Mouse (Mus musculus) liver, embryonic 11.5 days (tissue): ENCODE measurements at regions not wholly inside any gene's neighbourhood (a gene's known extent, or its start where the extent isn't known, plus 50 kb on each side); places are given as distances from the start of the nearest gene placed in this dataset.

Experiments used
- ATAC-seq: fragments of 200-750 bp; cut with Nextera tagmentation; replicated peaks from 2 replicates; pipeline ENCODE4 v1.8.0; 2017; ENCODE audit warnings: moderate number of reproducible peaks, mild to moderate bottlenecking, moderate TSS enrichment, moderate library complexity; ENCODE audit not compliant: low FRiP score
- DNase-seq: peaks from one replicate; pipeline ENCODE4 v3.0.0-alpha.2; 2017; ENCODE audit warnings: low spot score
- H3K27ac ChIP-seq: fragments of 300-500 bp; sonication (generic); 2 replicates; pipeline ENCODE4 v1.5.1; 2014; ENCODE audit warnings: mild to moderate bottlenecking, low read depth, low read length, control low read depth
- H3K27me3 ChIP-seq: fragments of 300-500 bp; sonication (generic); replicated peaks from 2 replicates; pipeline ENCODE4 v1.6.1; 2014; ENCODE audit warnings: low read length, mixed read lengths; ENCODE audit not compliant: control insufficient read depth, insufficient read depth
- H3K36me3 ChIP-seq: fragments of 300-500 bp; sonication (generic); 2 replicates; pipeline ENCODE4 v1.6.1; 2014; ENCODE audit warnings: mild to moderate bottlenecking, low read length, moderate library complexity, mixed read lengths; ENCODE audit not compliant: control insufficient read depth, insufficient read depth
- H3K4me1 ChIP-seq: fragments of 300-500 bp; sonication (generic); replicated peaks from 2 replicates; pipeline ENCODE4 v1.6.1; 2014; ENCODE audit warnings: low read length, mixed read lengths; ENCODE audit not compliant: control insufficient read depth, insufficient read depth
- H3K4me2 ChIP-seq: fragments of 300-500 bp; sonication (generic); 2 replicates; pipeline ENCODE4 v1.6.1; 2014; ENCODE audit warnings: mild to moderate bottlenecking, control low read depth, moderate library complexity
- H3K4me3 ChIP-seq: fragments of 300-500 bp; sonication (generic); 2 replicates; pipeline ENCODE4 v1.5.1; 2014; ENCODE audit warnings: low read depth, low read length, control low read depth
- H3K9ac ChIP-seq: fragments of 300-500 bp; sonication (generic); 2 replicates; pipeline ENCODE4 v1.6.1; 2014; ENCODE audit warnings: low read depth, low read length, control low read depth
- H3K9me3 ChIP-seq: fragments of 300-500 bp; sonication (generic); 2 replicates; pipeline ENCODE4 v1.6.1; 2016; ENCODE audit warnings: low read length, inconsistent platforms, mixed read lengths; ENCODE audit not compliant: control insufficient read depth
- WGBS: fragments of 180-500 bp; shearing (Covaris S2); extraction: QIAGEN DNeasy Blood & Tissue Kit; methylation state at CpG from one replicate; pipeline ENCODE4 v1.1.7; 2014; 5-methylcytosine and 5-hydroxymethylcytosine counted together

GRCm38 (mm10) chr13:72131341-72131740, 167.8 kb upstream of the Irx1 start:
- H3K4me2 ChIP-seq, result no peak overlapping the region
- ATAC-seq (no peak), DNase-seq (no peak)
- H3K9me3 ChIP-seq, result no peaks in the 10 kb centered on the region
- no peaks in the 10 kb centered on the region for H3K27me3 ChIP-seq
- WGBS, result 77% methylated on average over 2 of the region's 2 CpGs
- no peak overlapping the region for H3K4me3 ChIP-seq
- no peak overlapping the region for H3K27ac ChIP-seq
- H3K36me3 ChIP-seq, result no peaks in the 10 kb centered on the region
- no peak overlapping the region for H3K9ac ChIP-seq
- no peaks in the 10 kb centered on the region for H3K4me1 ChIP-seq

DNA sequence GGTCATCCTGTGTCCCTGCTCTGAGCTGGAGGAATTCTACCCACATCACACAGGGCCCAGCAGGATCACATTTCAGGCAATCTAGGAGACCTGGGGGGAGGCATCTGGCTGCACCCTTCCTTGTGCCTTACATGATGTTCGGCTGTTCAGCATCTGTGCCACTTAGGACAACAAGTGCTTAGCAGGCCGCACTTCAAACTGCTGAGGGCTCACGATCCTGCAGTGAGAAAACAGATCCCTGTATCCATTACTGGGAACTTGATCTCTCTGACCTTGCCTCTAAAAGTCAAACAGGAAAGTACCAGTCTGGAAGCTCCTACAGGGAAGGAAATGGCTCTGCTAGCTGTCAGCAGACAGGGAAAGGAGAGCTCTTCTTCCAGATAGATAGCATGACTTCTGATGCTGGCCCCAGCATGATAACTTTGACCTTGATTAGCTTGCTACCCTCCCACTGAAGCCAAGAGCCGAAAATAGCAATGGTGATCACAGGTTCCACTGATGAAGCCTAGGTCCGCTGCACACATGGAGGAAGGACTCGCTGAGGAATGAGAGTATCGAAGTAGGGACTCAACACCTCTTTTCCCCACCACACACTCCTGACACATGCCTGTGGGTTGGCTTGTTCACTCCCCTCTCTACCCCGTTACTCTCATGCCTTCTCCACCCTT, 170.7 kb upstream of the Irx1 start:
- no peak overlapping the region for H3K27ac ChIP-seq
- DNase-seq (no peak), ATAC-seq (no peak)
- H3K9me3 ChIP-seq, result no peaks in the 10 kb centered on the region
- WGBS, result 55% methylated on average over 8 of the region's 8 CpGs
- no peaks in the 10 kb centered on the region for H3K4me1 ChIP-seq
- H3K36me3 ChIP-seq, result no peaks in the 10 kb centered on the region
- H3K4me2 ChIP-seq, result no peak overlapping the region
- H3K27me3 ChIP-seq, result no peaks in the 10 kb centered on the region
- no peak overlapping the region for H3K9ac ChIP-seq
- no peak overlapping the region for H3K4me3 ChIP-seq

- no peak for ATAC-seq
These were observed 202.7 kb upstream of the Irx1 start for GRCm38 (mm10) chr13:72166225-72166624.

GRCm38 (mm10) chr13:72167434-72167833, 203.9 kb upstream of the Irx1 start:
- Histone ChIP-seq H3K27ac (no peak overlapping the region), H3K27me3 (no peaks in the 10 kb centered on the region), H3K36me3 (no peaks in the 10 kb centered on the region), H3K4me3 (no peak overlapping the region), H3K4me1 (no peaks in the 10 kb centered on the region), H3K9me3 (no peaks in the 10 kb centered on the region), H3K9ac (no peak overlapping the region), H3K4me2 (no peak overlapping the region)
- DNase-seq, result no peak
- ATAC-seq, result no peak
- 77% methylated on average over 2 of the region's 2 CpGs for WGBS

More at GRCm38 (mm10) chr13:72166225-72166624, 202.7 kb upstream of the Irx1 start:
- whole genome bisulfite sequencing, result 65% methylated on average over 2 of the region's 2 CpGs
- Histone ChIP-seq H3K27me3 (no peaks in the 10 kb centered on the region), H3K9ac (no peak overlapping the region), H3K4me2 (no peak overlapping the region), H3K36me3 (no peaks in the 10 kb centered on the region), H3K27ac (no peak overlapping the region), H3K4me1 (no peaks in the 10 kb centered on the region), H3K9me3 (no peaks in the 10 kb centered on the region), H3K4me3 (no peak overlapping the region)
- DNase-seq, result no peak

DNA sequence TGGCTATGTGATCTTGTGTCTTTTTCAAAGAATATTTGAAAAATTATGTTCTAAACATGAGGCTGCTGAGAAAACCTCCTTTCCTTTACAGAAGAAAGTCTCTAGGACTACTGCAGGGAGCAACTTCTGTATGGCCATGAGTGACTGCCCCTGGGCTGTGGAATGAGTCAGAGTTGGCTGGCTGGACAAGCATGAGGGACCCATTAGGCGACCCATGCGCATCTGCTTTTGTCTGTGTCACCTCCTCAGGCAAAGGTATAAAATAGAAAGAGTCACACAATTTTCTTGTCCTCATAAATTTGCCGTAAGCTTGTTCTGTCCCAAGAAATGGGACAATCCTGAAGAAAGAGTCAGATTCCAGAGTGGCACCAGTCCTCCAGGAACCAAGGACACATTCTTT, 220.1 kb upstream of the Irx1 start:
- 83% methylated on average over 3 of the region's 3 CpGs for WGBS
- H3K9me3 ChIP-seq, result no peaks in the 10 kb centered on the region
- H3K27ac ChIP-seq, result no peak overlapping the region
- H3K4me3 ChIP-seq, result no peak overlapping the region
- DNase-seq (no peak), ATAC-seq (no peak)
- H3K36me3 ChIP-seq, result no peaks in the 10 kb centered on the region
- H3K27me3 ChIP-seq, result no peaks in the 10 kb centered on the region
- H3K9ac ChIP-seq, result no peak overlapping the region
- H3K4me1 ChIP-seq, result no peaks in the 10 kb centered on the region
- no peak overlapping the region for H3K4me2 ChIP-seq

DNA sequence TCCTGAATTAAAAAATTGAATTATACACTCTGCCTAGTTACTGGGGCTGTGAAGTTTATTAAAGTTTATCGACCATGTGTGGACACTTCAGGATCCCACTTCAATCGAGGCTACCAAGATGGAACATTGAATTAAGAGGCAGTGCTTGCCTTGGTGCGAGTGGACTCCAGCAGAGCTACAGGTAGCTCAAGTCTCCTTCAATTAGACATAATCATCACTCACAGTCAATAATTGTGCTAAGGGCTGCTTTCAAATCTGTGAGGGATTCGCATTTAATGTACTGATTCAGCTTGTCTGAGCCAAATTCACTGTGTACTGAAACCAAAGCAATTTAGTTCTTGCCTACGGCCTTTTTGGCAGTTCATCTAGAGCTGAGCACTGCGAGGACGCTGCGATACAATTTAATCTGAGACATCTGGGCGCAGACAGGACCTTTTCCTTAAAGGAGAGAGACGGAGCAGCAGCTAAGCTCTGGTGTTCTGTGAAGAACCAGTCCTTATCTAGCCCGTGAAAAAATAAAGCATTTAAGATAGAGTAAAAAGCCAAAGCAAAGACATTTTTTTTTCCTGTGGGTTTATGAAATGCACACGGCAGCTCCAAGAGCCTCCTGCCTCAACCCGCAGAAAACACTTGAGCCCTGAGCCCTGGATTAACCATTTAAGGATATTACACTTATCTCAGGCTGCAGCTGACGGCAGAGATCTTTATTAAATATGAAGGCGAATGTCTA, 220.8 kb upstream of the Irx1 start:
- 74% methylated on average over 15 of the region's 15 CpGs for WGBS
- no peak for DNase-seq

GRCm38 (mm10) chr13:72184846-72185118, 221.3 kb upstream of the Irx1 start:
- H3K9ac ChIP-seq, result no peak overlapping the region
- 80% methylated on average over 3 of the region's 3 CpGs for WGBS

More for the DNA sequence above, 220.8 kb upstream of the Irx1 start:
- H3K27me3 ChIP-seq, result no peaks in the 10 kb centered on the region
- H3K9ac ChIP-seq, result no peak overlapping the region
- no peaks in the 10 kb centered on the region for H3K9me3 ChIP-seq
- no peak overlapping the region for H3K4me2 ChIP-seq
- no peak for ATAC-seq
- no peak overlapping the region for H3K4me3 ChIP-seq
- H3K27ac ChIP-seq, result no peak overlapping the region
- no peaks in the 10 kb centered on the region for H3K36me3 ChIP-seq
- no peaks in the 10 kb centered on the region for H3K4me1 ChIP-seq

GRCm38 (mm10) chr13:72195881-72196280, 232.4 kb upstream of the Irx1 start:
- Histone ChIP-seq H3K4me3 (no peak overlapping the region), H3K4me2 (no peak overlapping the region), H3K27ac (no peak overlapping the region), H3K36me3 (no peaks in the 10 kb centered on the region), H3K9ac (no peak overlapping the region), H3K4me1 (no peaks in the 10 kb centered on the region), H3K9me3 (no peaks in the 10 kb centered on the region), H3K27me3 (no peaks in the 10 kb centered on the region)
- ATAC-seq (no peak), DNase-seq (no peak)
- 64% methylated on average over 2 of the region's 2 CpGs for WGBS

More at GRCm38 (mm10) chr13:72184846-72185118, 221.3 kb upstream of the Irx1 start:
- Histone ChIP-seq H3K4me1 (no peaks in the 10 kb centered on the region), H3K36me3 (no peaks in the 10 kb centered on the region), H3K9me3 (no peaks in the 10 kb centered on the region), H3K4me3 (no peak overlapping the region), H3K27me3 (no peaks in the 10 kb centered on the region), H3K27ac (no peak overlapping the region), H3K4me2 (no peak overlapping the region)
- DNase-seq (no peak), ATAC-seq (no peak)
